Mouse (Mus musculus) lung, postnatal 0 days (tissue): Measurements from ENCODE around the gene Adam1a. TPM values are rescaled to one million over a fixed set of nuclear protein-coding genes. Genes with fewer than 3 reads are reported as not detected.

Experiments
- ATAC-seq: fragments of 200-750 bp; cut with Nextera tagmentation; 2 replicates; pipeline ENCODE4 v1.8.0; 2017; ENCODE audit warnings: moderate library complexity
- DNase-seq: peaks from one replicate; pipeline ENCODE4 v3.0.0-alpha.2; 2016; ENCODE audit warnings: low spot score
- H3K27ac ChIP-seq: fragments of 300-500 bp; sonication (generic); 2 replicates; pipeline ENCODE4 v1.5.1; 2014; ENCODE audit warnings: antibody characterized with exemption, mild to moderate bottlenecking, low read length, mixed read lengths
- H3K27me3 ChIP-seq: fragments of 300-500 bp; sonication (generic); replicated peaks from 2 replicates; pipeline ENCODE4 v1.6.1; 2014; ENCODE audit warnings: low read length, mixed read lengths; ENCODE audit not compliant: insufficient read depth
- H3K36me3 ChIP-seq: fragments of 300-500 bp; sonication (generic); 2 replicates; pipeline ENCODE4 v1.6.1; 2014; ENCODE audit warnings: low read length, mixed read lengths; ENCODE audit not compliant: insufficient read depth
- H3K4me1 ChIP-seq: fragments of 300-500 bp; sonication (generic); 2 replicates; pipeline ENCODE4 v1.6.1; 2014; ENCODE audit warnings: antibody characterized with exemption, low read depth, low read length, mixed read lengths; ENCODE audit not compliant: insufficient read depth
- H3K4me2 ChIP-seq: fragments of 300-500 bp; sonication (generic); replicated peaks from 2 replicates; pipeline ENCODE4 v1.6.1; 2014; ENCODE audit warnings: low read depth, mild to moderate bottlenecking, low read length, moderate library complexity, mixed read lengths
- H3K4me3 ChIP-seq: fragments of 300-500 bp; sonication (generic); 2 replicates; pipeline ENCODE4 v1.5.1; 2014; ENCODE audit warnings: low read depth, low read length
- H3K9ac ChIP-seq: fragments of 300-500 bp; sonication (generic); replicated peaks from 2 replicates; pipeline ENCODE4 v1.6.1; 2014; ENCODE audit warnings: low read depth, mild to moderate bottlenecking
- H3K9me3 ChIP-seq: fragments of 300-500 bp; sonication (generic); 2 replicates; pipeline ENCODE4 v1.6.1; 2016; ENCODE audit warnings: low read length, mixed read lengths
- CTCF ChIP-seq: IDR thresholded peaks from 2 replicates; pipeline ENCODE4 v1.5.1; 2016; ENCODE audit warnings: antibody characterized with exemption, mild to moderate bottlenecking
- EP300 ChIP-seq: IDR thresholded peaks from 2 replicates; pipeline ENCODE4 v1.6.1; 2016; ENCODE audit warnings: antibody characterized with exemption, mild to moderate bottlenecking, control low read depth
- WGBS: fragments of 180-500 bp; shearing (Covaris S2); extraction: QIAGEN DNeasy Blood & Tissue Kit; methylation state at CpG from one replicate; pipeline ENCODE4 v1.1.7; 2014; 5-methylcytosine and 5-hydroxymethylcytosine counted together
- polyA plus RNA-seq: library from polyadenylated mRNA; unstranded; fragments of >200 nt; fragmentation: Nextera tagmentation; extraction: Ambion mirVana; gene quantifications from 2 replicates; pipeline ENCODE4 v1.2.1, GENCODE M21; 2015

Adam1a gene
- polyA plus RNA-seq, 1 experiment from 2014 or later: 1.6 TPM

- H3K9me3 ChIP-seq: no peaks in the 10 kb centered on the region
- TF ChIP-seq CTCF (no peak), EP300 (peak; percentile 34; the same call in 1 of the 2 replicates)
- H3K4me1 ChIP-seq: peaks cover 19% of the 10 kb centered on the region; the same call in 1 of the 2 replicates
- peak; percentile 53 for DNase-seq
- 41% methylated on average over 11 of the region's 11 CpGs for WGBS
- H3K36me3 ChIP-seq: no peaks in the 10 kb centered on the region
- peak overlapping the region; percentile 85 for H3K4me2 ChIP-seq
- peak overlapping the region; percentile 34; the same call in 1 of the 2 replicates for H3K9ac ChIP-seq
- no peak for ATAC-seq
- peak overlapping the region; percentile 74; the same call in 1 of the 2 replicates for H3K4me3 ChIP-seq
- H3K27ac ChIP-seq: peak overlapping the region; percentile 34
- H3K27me3 ChIP-seq: no peaks in the 10 kb centered on the region
Measured at GRCm38 (mm10) chr5:121591417-121592063, 46.3 kb upstream of the Adam1a start.

- H3K9ac ChIP-seq: no peak overlapping the region
- H3K36me3 ChIP-seq: no peaks in the 10 kb centered on the region
- ATAC-seq (no peak), DNase-seq (no peak)
- WGBS: 82% methylated on average over 6 of the region's 6 CpGs
- no peak overlapping the region for H3K4me3 ChIP-seq
- H3K27me3 ChIP-seq: no peaks in the 10 kb centered on the region
- peaks cover 28% of the 10 kb centered on the region; the same call in 1 of the 2 replicates for H3K4me1 ChIP-seq
- H3K27ac ChIP-seq: no peak overlapping the region
- no peaks in the 10 kb centered on the region for H3K9me3 ChIP-seq
- TF ChIP-seq CTCF: no peak
- no peak for TF ChIP-seq EP300
- no peak overlapping the region for H3K4me2 ChIP-seq
Measured at GRCm38 (mm10) chr5:121589928-121590327, 44.6 kb upstream of the Adam1a start.

DNA sequence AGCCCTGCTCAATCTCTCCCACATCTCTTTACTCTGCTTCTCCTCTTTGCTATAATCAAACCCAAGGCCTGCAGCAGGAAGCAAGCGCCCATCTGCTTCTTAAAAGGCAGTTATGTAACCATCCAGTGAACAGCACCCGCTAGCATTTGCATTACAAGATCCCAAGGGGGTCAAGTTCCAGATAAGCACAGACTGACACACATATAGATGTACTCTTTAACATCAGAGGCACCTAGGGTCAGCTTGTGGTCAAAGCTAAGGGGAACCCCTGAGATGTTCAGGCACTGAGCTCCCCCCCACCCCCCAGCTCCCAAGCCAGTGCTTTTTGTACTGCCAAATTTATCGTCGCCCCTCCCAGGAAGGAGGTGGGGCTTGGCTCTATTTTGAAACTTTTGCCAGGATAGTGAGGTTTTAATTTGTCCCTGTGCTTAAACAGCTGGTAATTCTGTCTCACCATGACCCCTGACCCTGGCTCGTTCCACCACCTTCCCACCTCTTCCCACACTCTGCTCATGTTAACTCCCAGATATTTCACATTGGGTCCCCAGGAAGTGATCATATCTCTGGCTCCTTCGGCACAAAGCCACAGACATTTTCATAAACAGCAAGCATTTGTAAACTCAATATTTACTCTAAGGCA, 41.2 kb upstream of the Adam1a start:
- no peaks in the 10 kb centered on the region for H3K9me3 ChIP-seq
- DNase-seq (peak; percentile 95), ATAC-seq (peak; percentile 74)
- H3K4me2 ChIP-seq: 0 out of 2 replicates have a peak overlapping the region, but pooled peaks have one; percentile 3
- WGBS: 20% methylated on average over 6 of the region's 6 CpGs
- no peaks in the 10 kb centered on the region for H3K36me3 ChIP-seq
- peaks cover 27% of the 10 kb centered on the region; the same call in 1 of the 2 replicates for H3K4me1 ChIP-seq
- no peak for TF ChIP-seq CTCF
- TF ChIP-seq EP300: peak; percentile 99
- peak overlapping the region; percentile 78 for H3K27ac ChIP-seq
- no peak overlapping the region for H3K4me3 ChIP-seq
- no peak overlapping the region for H3K9ac ChIP-seq
- H3K27me3 ChIP-seq: no peaks in the 10 kb centered on the region

- Histone ChIP-seq H3K4me2 (no peak overlapping the region), H3K36me3 (no peaks in the 10 kb centered on the region), H3K27me3 (no peaks in the 10 kb centered on the region), H3K9ac (no peak overlapping the region), H3K4me1 (peaks cover 27% of the 10 kb centered on the region; the same call in 1 of the 2 replicates), H3K9me3 (no peaks in the 10 kb centered on the region), H3K27ac (peak overlapping the region; percentile 78; the same call in 1 of the 2 replicates), H3K4me3 (no peak overlapping the region)
- TF ChIP-seq CTCF: no peak
- no peak for TF ChIP-seq EP300
- DNase-seq (no peak), ATAC-seq (no peak)
- WGBS: 85% methylated on average over 5 of the region's 5 CpGs
Measured at GRCm38 (mm10) chr5:121585699-121586098, 40.4 kb upstream of the Adam1a start.

GRCm38 (mm10) chr5:121585005-121585404, 39.7 kb upstream of the Adam1a start:
- no peak overlapping the region for H3K4me2 ChIP-seq
- DNase-seq (no peak), ATAC-seq (no peak)
- TF ChIP-seq CTCF (no peak), EP300 (no peak)
- no peaks in the 10 kb centered on the region for H3K9me3 ChIP-seq
- H3K27ac ChIP-seq: peak overlapping the region; percentile 83; the same call in 1 of the 2 replicates
- WGBS: 89% methylated on average over 10 of the region's 10 CpGs
- peaks cover 5% of the 10 kb centered on the region; the same call in 1 of the 2 replicates for H3K36me3 ChIP-seq
- no peak overlapping the region for H3K9ac ChIP-seq
- H3K4me3 ChIP-seq: no peak overlapping the region
- no peaks in the 10 kb centered on the region for H3K27me3 ChIP-seq
- H3K4me1 ChIP-seq: peaks cover 27% of the 10 kb centered on the region; the same call in 1 of the 2 replicates

DNA sequence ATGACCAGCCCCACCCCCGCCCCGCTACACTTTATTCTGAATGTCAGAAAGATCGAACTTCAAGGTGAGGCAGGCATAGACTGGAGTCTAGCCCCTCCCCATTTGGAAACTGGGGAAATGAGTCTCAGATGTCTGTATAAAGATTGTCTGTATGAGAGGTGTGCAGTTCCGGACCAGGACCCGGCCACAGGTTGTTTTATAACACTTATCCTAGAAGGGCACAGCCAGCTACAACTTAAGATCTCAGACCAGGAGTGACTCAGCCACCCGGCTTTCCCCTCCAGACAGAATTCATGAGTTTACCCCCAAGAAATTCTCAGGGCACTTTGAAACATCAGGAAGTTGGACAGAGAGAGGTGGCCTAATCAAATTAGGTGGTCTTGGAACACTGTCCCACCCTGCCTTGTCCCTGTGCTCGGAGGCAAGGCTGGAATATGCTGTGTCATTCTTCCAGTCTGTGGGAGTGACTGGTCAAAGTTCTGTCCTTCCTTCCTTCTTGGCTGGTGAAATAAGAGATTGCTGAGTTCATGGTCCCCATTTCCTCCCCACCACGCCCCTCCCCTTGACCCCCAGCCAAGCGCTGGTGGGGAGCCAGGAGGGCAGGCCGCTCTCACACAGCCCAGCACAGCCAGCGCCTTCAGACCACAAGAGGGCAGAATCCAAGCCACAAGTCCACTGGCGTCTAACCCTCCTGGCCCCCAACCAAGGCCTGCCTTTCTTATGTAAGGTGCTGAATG, 38.7 kb upstream of the Adam1a start:
- TF ChIP-seq EP300: peak; percentile 89
- TF ChIP-seq CTCF: peak; percentile 93
- H3K4me3 ChIP-seq: no peak overlapping the region
- H3K4me2 ChIP-seq: peak overlapping the region; percentile 34
- DNase-seq (peak; percentile 96), ATAC-seq (peak; percentile 92)
- H3K9ac ChIP-seq: no peak overlapping the region
- H3K4me1 ChIP-seq: peaks cover 27% of the 10 kb centered on the region; the same call in 1 of the 2 replicates
- H3K27ac ChIP-seq: peak overlapping the region; percentile 83
- H3K9me3 ChIP-seq: no peaks in the 10 kb centered on the region
- 34% methylated on average over 12 of the region's 12 CpGs for WGBS
- no peaks in the 10 kb centered on the region for H3K27me3 ChIP-seq
- H3K36me3 ChIP-seq: peaks cover 14% of the 10 kb centered on the region
